Mouse (Mus musculus): ENCODE measurements around the gene Slc35f4. TPM values are rescaled to one million over a fixed set of nuclear protein-coding genes. Genes with fewer than 3 reads are reported as not detected.

Slc35f4 gene
- total RNA-seq (2021): 10 to 100 TPM; 17.6 to 18.4 TPM
- long read RNA-seq, experiment 1, partial matches to known transcripts: 0 of 1 reads
- long read RNA-seq, experiment 1, other reads (novel, unspliced or antisense): 1 of 1 reads
- long read RNA-seq, experiment 2, partial matches to known transcripts: 3 of 3 reads
- long read RNA-seq, experiment 2, other reads (novel, unspliced or antisense): 0 of 3 reads

DNA sequence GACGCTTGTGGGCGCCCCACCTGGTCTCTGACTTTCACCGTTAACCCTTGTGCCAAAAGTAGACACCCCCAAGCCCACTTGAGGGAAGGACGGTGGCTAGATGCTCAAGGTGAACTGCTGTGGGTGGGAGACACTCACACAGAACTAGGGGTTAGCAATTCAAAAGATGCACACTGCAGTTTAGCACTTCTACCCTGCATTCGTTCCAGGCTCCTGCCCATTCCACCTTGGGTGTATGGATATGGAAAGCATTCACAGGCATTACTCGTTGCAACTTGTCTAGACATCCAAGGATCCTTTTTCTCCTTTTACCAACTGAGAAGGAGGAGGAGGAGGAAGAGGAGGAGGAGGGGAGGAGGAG lies at the start of gene Slc35f4:
Slc35f4 (minus strand) TSS at position 116 of the 361 bp plus-strand sequence.
- no peak for DNase-seq (ENCODE audit: low spot score in 2 of 2)

DNA sequence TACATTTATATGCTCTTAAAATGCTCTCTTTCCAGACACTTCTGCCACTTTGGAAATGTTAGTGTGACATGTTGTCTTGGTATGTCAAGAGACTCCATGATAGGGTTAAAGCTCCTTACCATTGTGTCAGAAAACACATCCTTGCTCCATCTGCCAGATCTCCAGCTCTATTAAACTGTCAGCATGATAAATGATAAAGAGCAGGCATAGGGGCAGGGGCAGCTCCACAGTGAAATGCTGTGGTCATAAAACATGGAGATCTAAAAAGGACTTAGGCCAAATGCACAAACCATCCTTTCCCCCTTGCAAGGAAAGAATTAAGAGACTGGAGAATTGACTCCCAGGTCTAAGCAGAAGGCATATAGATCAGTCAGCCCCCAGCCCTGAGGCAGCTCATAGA lies 42.5 kb upstream of the Slc35f4 start:
- DNase-seq (ENCODE audit: low spot score in 2 of 2): no peak

DNA sequence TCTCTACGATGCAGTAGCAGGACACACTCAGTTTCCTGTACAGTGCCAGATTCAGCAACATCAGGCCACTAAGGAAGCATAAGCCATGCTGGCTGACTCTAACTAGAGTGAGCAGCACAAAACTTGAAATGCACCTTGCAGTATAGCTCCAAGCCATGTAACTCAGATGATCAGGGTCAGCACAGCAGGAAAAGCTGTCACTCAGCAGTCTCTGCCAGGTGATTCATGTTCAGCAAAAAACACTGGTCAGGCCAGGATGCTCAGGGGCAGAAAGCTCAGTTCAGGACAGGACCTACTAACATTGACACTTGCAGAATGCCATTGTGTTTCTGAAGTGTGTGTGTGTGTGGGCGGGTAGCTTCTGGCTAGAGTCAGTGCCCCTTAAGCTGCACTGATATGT lies 34.9 kb upstream of the Slc35f4 start:
- DNase-seq (ENCODE audit: low spot score in 2 of 2): no peak

DNA sequence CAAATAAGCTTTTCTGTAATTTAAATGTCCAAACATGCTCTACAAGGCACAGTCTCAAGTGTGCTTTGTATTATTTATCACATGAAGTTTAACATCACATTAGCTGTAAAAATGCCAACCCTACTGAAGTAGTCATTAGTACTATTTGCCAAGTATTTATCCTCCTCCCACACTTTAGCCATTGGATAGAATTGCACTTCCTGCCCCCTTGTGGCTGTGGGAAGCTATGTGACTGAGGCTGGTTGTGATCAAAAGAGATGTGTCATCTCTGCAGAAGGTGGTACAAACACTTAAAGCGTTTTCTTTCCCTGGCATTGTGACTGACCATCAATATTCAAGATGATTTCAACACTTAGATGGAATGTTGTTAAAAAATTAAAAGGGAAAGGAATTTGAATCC lies 14.3 kb upstream of the Slc35f4 start:
- DNase-seq (ENCODE audit: low spot score in 2 of 2): no peak

DNA sequence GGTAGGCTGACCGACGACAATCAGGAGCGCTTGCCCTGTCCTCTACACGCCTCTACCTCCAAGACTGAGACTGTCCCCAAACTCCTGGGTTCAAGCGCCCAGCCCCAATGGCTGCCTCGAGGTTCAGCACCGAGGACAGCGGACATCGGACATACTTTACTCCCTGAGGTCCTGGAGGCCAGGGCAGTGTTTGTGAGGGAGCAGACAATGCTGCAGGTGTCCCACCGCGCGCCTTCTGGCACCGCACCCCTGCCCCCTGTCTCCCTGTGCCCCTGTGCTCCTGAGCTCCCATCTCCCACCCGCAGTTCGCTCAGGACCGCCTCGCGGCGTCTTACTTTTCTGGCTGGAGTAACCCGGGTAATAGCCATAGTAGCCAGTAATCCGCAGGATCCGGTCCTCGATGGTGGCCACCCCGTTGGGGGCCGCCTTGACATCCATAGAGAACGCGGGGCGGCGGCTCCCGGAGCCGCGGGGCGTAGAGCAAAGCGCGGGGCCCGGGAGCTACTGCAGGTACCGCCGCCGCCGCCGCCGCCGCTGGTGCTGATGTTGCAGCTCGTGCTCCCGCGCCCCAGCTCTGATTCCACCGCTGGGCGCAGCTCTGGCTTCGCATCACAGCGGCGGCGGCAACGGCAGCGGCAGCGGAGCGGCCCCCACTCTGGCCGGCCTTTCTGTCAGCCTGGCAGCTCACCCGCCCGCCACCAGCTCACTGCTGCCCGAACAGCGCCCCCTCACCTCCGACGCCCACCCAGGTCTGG lies 493 bp downstream of the Slc35f4 start:
- peak; percentile 52 to 65 for DNase-seq (ENCODE audit: low spot score in 2 of 2)

DNA sequence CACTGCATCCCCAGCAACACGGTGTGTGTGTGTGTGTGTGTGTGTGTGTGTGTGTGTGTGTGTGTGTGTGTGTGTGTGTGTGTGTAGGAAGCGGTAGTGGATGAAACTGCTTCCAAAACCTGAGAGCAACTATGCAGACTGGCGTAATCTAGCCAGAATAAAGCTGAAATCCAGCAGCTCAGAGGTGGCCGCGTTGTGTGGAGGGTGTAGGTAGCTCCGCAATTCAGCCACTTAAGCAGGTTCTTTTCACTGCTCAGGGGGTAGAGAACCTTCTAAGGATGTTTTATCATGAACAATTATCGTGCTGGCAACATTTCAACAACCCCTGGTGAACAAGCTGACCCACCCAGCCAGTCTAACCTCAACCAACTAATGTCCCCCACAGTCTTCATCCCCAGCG lies 1.2 kb downstream of the Slc35f4 start:
- peak; percentile 21 to 35 for DNase-seq (ENCODE audit: low spot score in 2 of 2)

DNA sequence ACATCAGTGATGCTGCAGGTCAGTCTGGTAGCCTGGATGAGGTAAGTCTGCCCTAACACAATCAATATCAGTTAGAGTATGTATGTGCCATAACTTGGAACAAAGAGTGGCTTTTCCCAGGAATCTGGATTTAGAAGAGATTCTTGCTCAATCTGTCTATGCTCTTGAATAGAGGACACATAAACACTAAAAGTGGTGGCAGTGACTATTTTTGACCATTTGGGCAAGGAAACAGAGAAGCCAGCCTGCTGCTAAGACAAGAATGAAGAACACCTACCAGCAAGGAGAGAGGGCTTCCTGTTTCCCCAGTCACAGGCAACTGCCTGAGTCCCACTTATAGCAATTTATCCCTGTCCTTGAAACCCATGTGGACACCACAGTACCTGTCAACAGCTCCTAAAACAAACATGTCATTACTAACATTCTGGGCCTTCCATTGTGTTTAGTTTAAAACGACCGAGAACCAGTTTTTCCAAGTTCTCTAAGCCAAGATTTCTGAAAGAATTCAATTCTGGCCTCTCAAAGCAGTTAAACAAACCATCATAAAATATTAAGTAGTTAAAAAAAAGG lies 10.7 kb downstream of the Slc35f4 start:
- DNase-seq (ENCODE audit: low spot score in 2 of 2): no peak

DNA sequence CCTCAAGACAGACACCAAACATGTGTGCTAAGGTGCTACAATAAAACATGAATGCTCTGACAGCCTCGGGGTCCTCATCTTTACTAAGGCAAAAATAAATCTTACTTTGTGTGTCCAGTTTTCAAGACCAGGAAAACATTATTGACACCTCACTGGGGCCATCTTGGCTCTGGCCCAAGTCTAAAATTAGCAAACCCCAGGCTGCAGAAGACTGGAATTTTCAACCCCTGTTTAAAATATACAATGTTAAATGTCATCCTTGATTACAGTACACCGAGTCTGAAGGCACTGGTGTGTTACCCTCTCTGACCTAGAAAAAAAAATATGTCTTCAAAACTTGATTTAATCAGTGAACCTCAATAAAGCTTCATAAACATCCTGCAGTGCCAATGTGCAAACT lies 11.7 kb downstream of the Slc35f4 start:
- no peak for DNase-seq (ENCODE audit: low spot score in 2 of 2)

DNA sequence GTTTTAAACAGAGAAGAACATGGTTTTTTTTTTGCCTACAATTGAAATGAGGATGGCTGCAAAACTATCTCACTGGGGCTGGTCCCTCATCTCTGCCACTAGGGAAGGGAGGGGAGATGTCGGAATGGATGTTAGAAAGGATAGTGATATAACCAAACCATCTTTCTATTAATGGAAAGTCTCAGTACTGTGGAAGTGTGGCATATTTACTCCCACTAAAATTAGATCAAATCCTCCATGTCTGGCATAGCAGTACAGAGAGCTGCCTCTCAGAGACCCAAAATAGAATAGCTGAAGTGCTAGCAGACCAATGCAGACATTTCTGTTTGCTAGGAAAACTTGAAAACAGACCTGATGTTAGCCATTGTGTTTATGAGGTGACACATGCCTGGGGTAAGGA lies 30.7 kb downstream of the Slc35f4 start:
- no peak for DNase-seq (ENCODE audit: low spot score in 2 of 2)

DNA sequence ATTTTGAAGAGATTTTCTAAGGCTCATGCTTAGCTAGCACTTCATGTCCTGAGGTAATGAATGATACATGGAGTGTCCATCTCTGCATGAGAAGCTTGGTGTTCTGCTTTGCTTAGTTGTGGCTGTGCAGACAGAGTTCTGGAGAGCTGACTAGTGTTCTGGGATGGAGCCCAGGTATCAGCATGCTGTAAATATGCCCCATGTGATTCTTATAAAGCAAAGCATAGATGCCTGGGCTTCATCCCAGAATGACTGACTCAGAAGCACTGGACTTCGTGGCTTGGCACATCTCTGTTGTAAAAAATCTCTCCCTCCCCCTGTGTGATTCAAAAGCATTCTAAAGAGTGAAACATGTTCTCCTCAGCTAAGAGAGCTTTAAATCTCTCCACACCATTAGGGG lies 32.1 kb downstream of the Slc35f4 start:
- DNase-seq (ENCODE audit: low spot score in 2 of 2): peak; percentile 60 to 63

DNA sequence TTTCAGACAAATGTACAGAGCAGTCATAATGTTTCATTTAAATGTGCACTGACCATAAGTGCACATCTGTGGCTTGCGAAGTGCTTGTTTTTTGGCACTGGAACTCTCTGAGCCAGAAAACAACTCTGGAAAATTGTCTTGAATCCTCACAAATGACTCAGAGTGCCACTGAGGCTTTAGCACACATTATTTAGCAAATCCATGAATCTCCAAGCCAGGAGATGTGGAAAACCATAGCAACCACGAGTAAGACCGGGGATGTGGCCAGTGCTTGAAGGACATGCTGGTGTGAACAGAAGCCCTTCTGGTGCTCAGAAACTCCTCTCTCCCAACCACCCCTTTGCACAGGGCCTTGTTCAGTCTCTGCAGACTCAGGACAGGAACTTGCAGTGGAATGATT lies 33.3 kb downstream of the Slc35f4 start:
- peak in 1 of 2 experiments; percentile 7 for DNase-seq (ENCODE audit: low spot score in 2 of 2)

DNA sequence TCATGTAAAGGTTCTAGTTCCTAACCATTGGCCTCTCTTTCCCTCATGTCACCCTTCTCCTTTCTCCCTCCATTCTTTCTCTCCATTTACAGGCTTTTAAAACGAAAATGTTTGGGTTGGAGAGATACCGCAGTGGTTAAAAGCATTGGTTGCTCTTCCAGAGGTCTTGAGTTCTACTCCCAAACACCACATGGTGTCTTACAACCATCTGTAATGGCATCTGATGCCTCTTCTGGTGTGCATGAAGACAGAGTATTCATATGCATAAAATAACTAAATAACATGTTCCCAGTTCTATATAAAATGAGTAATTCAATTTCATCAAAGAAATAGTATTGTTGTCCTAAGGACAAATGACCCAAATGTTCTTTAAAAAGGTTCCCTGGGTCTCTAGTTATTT lies 49.2 kb downstream of the Slc35f4 start:
- DNase-seq (ENCODE audit: low spot score in 2 of 2): no peak

DNA sequence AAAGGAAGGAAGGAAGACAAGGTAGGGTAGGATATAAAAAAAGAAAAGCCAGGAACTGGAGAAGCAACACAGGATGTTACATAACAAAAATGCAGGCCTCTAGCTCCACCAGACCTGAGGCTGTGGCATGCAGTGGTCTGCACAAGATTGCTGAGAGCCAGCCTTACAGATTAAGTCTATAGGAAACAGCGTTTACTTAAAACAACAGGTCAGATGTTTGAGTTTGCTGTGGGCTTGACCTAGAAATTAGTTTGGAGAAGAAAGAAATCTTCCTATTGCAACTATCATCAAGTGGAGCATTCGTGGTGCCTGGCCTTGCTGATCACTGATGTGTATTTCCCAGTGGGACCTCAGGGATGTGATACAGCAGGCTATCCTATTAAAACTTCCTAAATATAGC lies 64.1 kb downstream of the Slc35f4 start:
- DNase-seq (ENCODE audit: low spot score in 2 of 2): no peak

DNA sequence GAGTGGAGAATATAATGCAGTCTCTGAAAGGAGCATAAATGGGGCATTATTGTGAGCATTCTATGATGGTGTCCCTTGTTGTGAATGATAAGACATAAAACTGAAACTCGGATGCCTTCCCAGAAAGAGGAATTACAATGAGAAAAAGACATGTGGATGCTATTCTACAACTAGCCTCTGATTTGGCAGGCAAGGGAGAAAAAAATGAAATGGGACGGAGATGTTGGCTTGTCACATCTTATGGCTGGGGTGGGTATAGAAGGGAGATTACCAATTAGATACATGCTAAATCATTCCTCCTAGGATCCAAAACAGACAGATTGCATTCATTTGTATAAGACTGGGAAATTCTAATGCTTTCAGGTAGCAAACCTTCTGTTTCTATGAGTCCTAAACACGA lies 65.0 kb downstream of the Slc35f4 start:
- no peak for DNase-seq (ENCODE audit: low spot score in 2 of 2)

DNA sequence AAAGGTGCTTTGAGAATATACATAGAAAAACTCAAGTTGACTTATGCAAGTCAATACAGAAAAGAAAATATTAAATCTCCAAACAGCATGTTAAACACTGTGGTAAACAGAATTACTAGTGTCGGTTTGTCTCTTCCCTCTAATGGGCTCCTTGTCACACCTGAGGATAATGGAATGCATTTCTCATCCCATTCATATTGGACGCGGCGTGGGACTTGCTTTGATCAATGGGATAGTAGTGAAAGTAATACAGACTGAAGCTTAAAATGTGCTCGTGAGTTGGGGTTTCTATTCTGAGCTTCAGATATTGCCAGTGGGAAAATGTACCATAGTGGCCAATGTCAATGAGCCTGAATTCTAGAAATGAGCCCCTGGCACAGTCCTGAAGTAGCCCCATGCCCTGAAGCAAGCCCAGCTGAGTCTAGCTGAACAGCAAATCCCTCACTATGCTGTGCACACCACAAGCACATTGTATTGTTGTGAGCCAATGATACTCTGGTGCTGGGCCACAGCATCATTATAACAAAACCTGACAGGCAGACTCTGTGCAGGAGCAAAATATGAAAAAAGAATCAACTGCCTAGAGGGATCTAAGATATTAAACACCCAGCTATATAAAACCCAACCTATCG lies 71.4 kb downstream of the Slc35f4 start:
- DNase-seq (ENCODE audit: low spot score in 2 of 2): no peak

DNA sequence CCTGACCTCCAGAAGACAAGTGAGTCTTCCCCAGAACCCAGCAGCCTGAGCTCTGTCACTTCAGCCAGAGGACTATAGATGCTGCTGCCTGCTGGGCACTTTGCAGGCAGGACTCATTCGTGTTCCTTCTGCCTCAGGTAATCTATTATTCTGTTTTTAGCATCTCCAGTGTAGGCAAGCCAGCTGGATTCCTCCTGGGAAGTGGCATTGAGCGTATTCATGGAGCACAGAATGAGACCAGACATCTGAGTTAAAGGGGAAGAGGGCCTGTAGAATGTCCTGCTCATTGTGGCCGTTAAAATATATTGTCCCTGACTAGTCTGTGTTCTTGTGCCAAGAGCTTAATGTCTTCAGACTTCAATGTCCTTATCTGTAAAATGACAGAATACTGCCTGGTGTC lies 72.1 kb downstream of the Slc35f4 start:
- DNase-seq (ENCODE audit: low spot score in 2 of 2): no peak

DNA sequence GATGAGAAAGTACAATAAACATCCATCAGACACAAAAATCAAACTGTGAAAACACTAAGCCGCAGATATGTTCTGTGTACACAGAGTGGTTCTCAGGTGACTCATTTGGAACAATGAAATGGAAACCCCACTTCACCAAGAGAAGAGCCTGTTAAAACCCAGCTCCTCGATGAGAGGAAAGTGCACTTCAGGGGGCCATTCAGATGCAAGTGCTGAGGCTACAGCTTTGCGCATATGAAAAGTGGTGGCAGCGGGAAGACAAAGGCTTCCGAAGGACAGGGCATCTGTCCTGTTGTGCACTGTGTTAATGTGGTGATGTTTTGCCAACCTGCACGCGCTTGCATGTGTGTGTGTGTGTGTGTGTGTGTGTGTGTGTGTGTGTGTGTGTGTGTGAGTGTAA lies 78.2 kb downstream of the Slc35f4 start:
- no peak for DNase-seq (ENCODE audit: low spot score in 2 of 2)

DNA sequence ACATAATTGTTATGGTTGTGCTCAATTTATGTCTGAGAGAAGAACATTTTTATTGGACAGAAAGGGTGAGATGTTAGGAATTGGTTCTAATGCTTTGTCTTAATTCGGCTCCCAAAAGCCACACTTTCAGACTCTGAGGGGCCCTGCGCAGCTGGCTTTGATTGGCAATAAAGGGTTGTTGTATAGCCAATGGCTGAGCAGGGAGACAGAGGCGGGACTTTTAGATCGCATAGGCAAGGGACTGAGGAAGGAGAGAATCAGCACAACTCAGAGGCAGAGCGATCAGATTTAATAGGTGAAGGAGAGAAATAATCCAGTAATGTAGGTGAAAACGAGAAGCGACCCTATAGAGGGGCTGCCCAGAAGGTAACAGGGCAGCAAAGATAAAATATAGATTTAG lies 79.4 kb downstream of the Slc35f4 start:
- no peak for DNase-seq (ENCODE audit: low spot score in 2 of 2)

DNA sequence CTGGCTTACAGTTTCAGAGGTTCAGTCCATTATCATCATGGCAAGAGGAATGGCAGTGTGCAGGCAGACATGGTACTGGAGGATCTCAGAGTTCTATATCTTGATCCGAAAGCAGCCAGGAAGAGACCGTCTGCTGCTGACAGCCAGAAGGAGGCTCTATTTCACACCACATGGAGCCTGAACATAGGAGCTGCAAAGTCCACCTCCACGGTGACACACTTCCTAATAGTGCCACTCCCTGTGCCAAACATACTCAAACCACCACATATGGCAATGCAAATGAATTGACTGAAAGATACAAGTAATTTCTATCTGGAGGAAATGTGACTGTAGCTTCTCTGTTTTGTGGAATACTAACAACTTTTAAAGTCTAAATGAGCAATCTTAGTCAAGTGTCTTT lies 89.0 kb downstream of the Slc35f4 start:
- DNase-seq (ENCODE audit: low spot score in 2 of 2): peak in 1 of 2 experiments; percentile 23

DNA sequence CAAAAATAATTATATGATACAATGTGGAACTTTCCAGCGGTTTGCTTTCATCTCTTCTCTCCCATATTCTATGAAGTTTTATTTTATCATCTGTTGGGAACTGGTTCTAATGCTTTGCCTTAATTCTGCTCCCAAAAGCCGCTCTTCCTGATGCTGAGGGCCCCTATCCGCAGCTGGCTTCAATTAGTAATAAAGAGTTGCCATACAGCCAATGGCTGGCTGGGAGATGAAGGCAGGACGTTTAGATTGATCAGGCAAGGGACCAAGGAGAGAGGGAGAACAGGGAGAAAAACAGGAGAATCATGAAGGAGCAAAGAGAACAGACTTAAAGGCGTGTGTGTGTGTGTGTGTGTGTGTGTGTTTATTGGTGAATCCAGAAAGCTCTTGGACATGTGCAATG lies 94.0 kb downstream of the Slc35f4 start:
- DNase-seq (ENCODE audit: low spot score in 2 of 2): no peak

DNA sequence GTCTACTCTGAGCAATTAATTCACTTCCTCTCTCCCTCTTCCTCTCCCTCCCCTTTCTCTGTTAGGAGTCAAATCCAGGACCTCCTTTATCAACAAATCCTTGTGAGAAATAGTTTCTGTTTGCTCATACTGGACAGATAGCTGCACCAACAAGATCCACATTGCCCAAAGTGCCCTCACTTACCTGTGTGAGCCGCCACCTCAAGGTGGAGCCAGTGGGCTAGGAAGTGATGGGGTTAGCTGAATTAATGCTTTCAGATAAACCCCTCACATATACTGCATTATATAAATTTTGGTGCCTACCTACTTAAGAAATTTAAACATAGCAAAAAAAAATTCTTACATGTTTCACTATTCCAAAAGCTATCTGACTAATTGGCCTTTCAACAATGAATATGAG lies 133.4 kb downstream of the Slc35f4 start:
- DNase-seq (ENCODE audit: low spot score in 2 of 2): no peak

DNA sequence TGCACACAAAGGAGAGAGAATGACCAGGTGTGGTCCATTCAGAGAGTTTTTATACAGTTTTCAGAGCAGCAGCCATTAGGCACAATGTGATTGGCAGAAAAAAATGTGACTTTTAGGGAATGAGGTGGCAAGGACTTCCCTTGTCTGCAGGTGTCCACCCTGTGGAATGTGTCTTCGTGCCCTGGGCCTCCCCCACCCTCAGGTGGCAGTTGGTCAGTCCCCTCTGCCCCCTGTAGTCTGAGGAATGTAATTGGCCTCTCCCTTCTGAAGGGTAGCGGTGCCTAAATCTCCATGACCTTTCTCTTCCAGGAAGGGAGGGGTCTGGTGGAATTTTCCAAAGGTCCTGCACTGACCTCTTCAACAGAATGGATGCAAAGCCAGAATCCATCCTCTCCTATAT lies 163.7 kb downstream of the Slc35f4 start:
- DNase-seq (ENCODE audit: low spot score in 2 of 2): no peak

Measured in left cerebral cortex, adult 18-20 months (tissue).